Mouse (Mus musculus) layer of hippocampus, adult 2 months (tissue): ENCODE data around the gene Slc12a4. TPM values are rescaled to one million over a fixed set of nuclear protein-coding genes. Genes with fewer than 3 reads are reported as not detected.

Experiments
- DNase-seq, 2 experiments: peaks; one replicate each; pipeline ENCODE4 v3.0.0; 2022; ENCODE audit warnings: low spot score in 2 of 2
- H3K27ac ChIP-seq: fragments of 200-600 bp; 2 replicates; pipeline ENCODE4 v1.8.1; 2022
- H3K4me3 ChIP-seq: fragments of 200-600 bp; 2 replicates; pipeline ENCODE4 v1.8.1; 2022; ENCODE audit warnings: mild to moderate bottlenecking
- CTCF ChIP-seq: fragments of 200-600 bp; conservative IDR thresholded peaks from 2 replicates; pipeline ENCODE4 v1.8.1; 2022; ENCODE audit warnings: antibody characterized with exemption, mild to moderate bottlenecking, moderate library complexity
- microRNA-seq, 2 experiments: library from miRNA; unstranded; fragments of <30 nt; microRNA quantifications; one replicate each; pipeline ENCODE4 v1.2.0; 2021
- total RNA-seq, 2 experiments: library from RNA; stranded (reverse); gene quantifications; 2 replicates each; pipeline ENCODE4 v1.2.3; 2021

The Slc12a4 gene
- total RNA-seq, 2 experiments from 2014 or later: 19.4 to 26.6 TPM

GRCm38 (mm10) chr8:105935863-105936603, 29.9 kb downstream of the Slc12a4 start:
- no peak for TF ChIP-seq CTCF
- Histone ChIP-seq H3K27ac (peak overlapping the region; percentile 92), H3K4me3 (peak overlapping the region; percentile 88)
- DNase-seq: no peak

- DNase-seq: no peak
- no peak overlapping the region for H3K4me3 ChIP-seq
- no peak for TF ChIP-seq CTCF
- H3K27ac ChIP-seq: no peak overlapping the region
These were observed 30.8 kb downstream of the Slc12a4 start for GRCm38 (mm10) chr8:105935105-105935504.

- no peak for DNase-seq
- Histone ChIP-seq H3K4me3 (no peak within 1 kb of the TSS), H3K27ac (no peak within 1 kb of the TSS)
- no peak for TF ChIP-seq CTCF
These were observed 32.1 kb downstream of the Slc12a4 start, which contains the start of gene Ctrl for GRCm38 (mm10) chr8:105933762-105934161. TSS of gene Ctrl (minus strand) at chr8:105933862.

- TF ChIP-seq CTCF: no peak
- Histone ChIP-seq H3K27ac (no peak overlapping the region), H3K4me3 (no peak overlapping the region)
- no peak for DNase-seq
These were observed 33.4 kb downstream of the Slc12a4 start for GRCm38 (mm10) chr8:105932525-105932924.

GRCm38 (mm10) chr8:105931271-105931670, 34.6 kb downstream of the Slc12a4 start:
- no peak for DNase-seq

GRCm38 (mm10) chr8:105930602-105931001, 35.3 kb downstream of the Slc12a4 start:
- Histone ChIP-seq H3K4me3 (no peak overlapping the region), H3K27ac (peak overlapping the region; percentile 5; the same call in 1 of the 2 replicates)
- DNase-seq: peak; percentile 78 to 92
- TF ChIP-seq CTCF: peak; percentile 97

More at GRCm38 (mm10) chr8:105931271-105931670, 34.6 kb downstream of the Slc12a4 start:
- TF ChIP-seq CTCF: no peak
- Histone ChIP-seq H3K4me3 (no peak overlapping the region), H3K27ac (no peak overlapping the region)

- H3K4me3 ChIP-seq: no peak overlapping the region
- TF ChIP-seq CTCF: no peak
- peak in 1 of 2 experiments; percentile 13 for DNase-seq
- H3K27ac ChIP-seq: peak overlapping the region; percentile 62
These were observed 40.8 kb downstream of the Slc12a4 start for GRCm38 (mm10) chr8:105925123-105925522.

- no peak overlapping the region for H3K27ac ChIP-seq
- no peak overlapping the region for H3K4me3 ChIP-seq
- TF ChIP-seq CTCF: no peak
- DNase-seq: no peak
These were observed 46.5 kb downstream of the Slc12a4 start for GRCm38 (mm10) chr8:105919390-105919789.

GRCm38 (mm10) chr8:105900941-105901616, 64.8 kb downstream of the Slc12a4 start:
- no peak for TF ChIP-seq CTCF
- Histone ChIP-seq H3K4me3 (peak overlapping the region; percentile 90), H3K27ac (peak overlapping the region; percentile 96)
- DNase-seq: no peak

- peak within 1 kb of the TSS; percentile 90 for H3K4me3 ChIP-seq
- peak within 1 kb of the TSS; percentile 96 for H3K27ac ChIP-seq
These were observed 65.5 kb downstream of the Slc12a4 start, which contains the start of gene Pskh1 for GRCm38 (mm10) chr8:105900180-105900940. TSS of gene Pskh1 (plus strand) at chr8:105900441.

GRCm38 (mm10) chr8:105897801-105898480, 68.0 kb downstream of the Slc12a4 start:
- no peak for TF ChIP-seq CTCF
- H3K27ac ChIP-seq: no peak overlapping the region
- H3K4me3 ChIP-seq: no peak overlapping the region
- no peak for DNase-seq

More at GRCm38 (mm10) chr8:105900180-105900940, 65.5 kb downstream of the Slc12a4 start, which contains the start of gene Pskh1:
- DNase-seq: peak; percentile 92 to 95
- peak; percentile 30; the same call in 1 of the 2 replicates for TF ChIP-seq CTCF

Small RNA genes lying within 50 kb of the gene (microRNA-seq; reads per million reads assigned to microRNA genes)
- 0 to 0.18 reads per million in 2 experiments for gene Mir7074

Other genes with a start within 250 kb of the Slc12a4 start
- gene Gfod2, start 207.4 kb downstream of the Slc12a4 start, total RNA-seq: 10 to 100 TPM; 18.2 to 22.8 TPM
- gene Ranbp10, start 138.7 kb downstream of the Slc12a4 start, total RNA-seq: 10 to 100 TPM; 25.1 to 27.3 TPM
- gene Tsnaxip1, start 138.4 kb downstream of the Slc12a4 start, total RNA-seq: under 1 TPM; 0.22 to 0.28 TPM
- 10 to 100 TPM; 14.6 to 16.0 TPM for gene Cenpt, start 112.8 kb downstream of the Slc12a4 start, total RNA-seq
- gene Thap11, start 111.0 kb downstream of the Slc12a4 start, total RNA-seq: 10 to 100 TPM; 37.2 to 38.9 TPM
- 10 to 100 TPM; 33.5 to 40.8 TPM for gene Nutf2, start 105.5 kb downstream of the Slc12a4 start, total RNA-seq
- 10 to 100 TPM; 69.0 to 70.4 TPM for gene Edc4, start 85.2 kb downstream of the Slc12a4 start, total RNA-seq
- 1 to 10 TPM; 2.4 TPM for gene Nrn1l, start 72.5 kb downstream of the Slc12a4 start, total RNA-seq
- 1 to 10 TPM; 8.0 to 9.9 TPM for gene Pskh1, start 65.7 kb downstream of the Slc12a4 start, total RNA-seq
- gene Ctrl, start 32.2 kb downstream of the Slc12a4 start, total RNA-seq: 1 to 10 TPM; 1.4 to 1.5 TPM
- 10 to 100 TPM; 53.0 to 61.6 TPM for gene Psmb10, start 27.7 kb downstream of the Slc12a4 start, total RNA-seq
- 10 to 100 TPM; 37.6 to 40.6 TPM for gene Lcat, start 22.7 kb downstream of the Slc12a4 start, total RNA-seq
- not detected for gene Dpep3, start 13.3 kb upstream of the Slc12a4 start, total RNA-seq
- 10 to 100 TPM; 21.0 TPM for gene Dus2, start 25.2 kb upstream of the Slc12a4 start, total RNA-seq
- gene Dpep2nb, start 39.9 kb upstream of the Slc12a4 start, total RNA-seq: not detected
- gene Ddx28, start 45.8 kb upstream of the Slc12a4 start, total RNA-seq: 10 to 100 TPM; 12.4 to 14.0 TPM
- 10 to 100 TPM; 12.4 to 12.7 TPM for gene Nfatc3, start 92.7 kb upstream of the Slc12a4 start, total RNA-seq
- under 1 TPM; 0.39 to 0.67 TPM for gene Esrp2, start 170.9 kb upstream of the Slc12a4 start, total RNA-seq
- 10 to 100 TPM; 21.7 to 21.8 TPM for gene Pla2g15, start 184.3 kb upstream of the Slc12a4 start, total RNA-seq
- 10 to 100 TPM; 24.6 to 26.7 TPM for gene Slc7a6, start 202.8 kb upstream of the Slc12a4 start, total RNA-seq
- gene Slc7a6os, start 244.8 kb upstream of the Slc12a4 start, total RNA-seq: 10 to 100 TPM; 25.8 to 30.4 TPM
- 10 to 100 TPM; 34.2 to 38.2 TPM for gene Prmt7, start 244.8 kb upstream of the Slc12a4 start, total RNA-seq